Mouse (Mus musculus) adrenal gland, postnatal 10 days (tissue): Measurements from ENCODE around the gene Vmn1r237. TPM values are rescaled to one million over a fixed set of nuclear protein-coding genes. Genes with fewer than 3 reads are reported as not detected.

Source experiments
- DNase-seq: peaks from one replicate; pipeline ENCODE4 v3.0.0; 2021; ENCODE audit warnings: mixed read lengths
- long read RNA-seq, 2 experiments: library from polyadenylated mRNA; stranded (forward); transcript quantifications; one replicate each; pipeline ENCODE4 v2.0.0; 2021
- microRNA-seq: library from miRNA; unstranded; fragments of <30 nt; microRNA quantifications from one replicate; pipeline ENCODE4 v1.2.0, GENCODE M21; 2021
- total RNA-seq, 2 experiments: library from RNA; stranded (reverse); gene quantifications; 2 replicates each; pipeline ENCODE4 v1.2.3; 2021

Gene Vmn1r237
- not detected for total RNA-seq
- long read RNA-seq, experiment 1 = 0 reads
- long read RNA-seq, experiment 2 = 0 reads

- no peak for DNase-seq
Measured at GRCm38 (mm10) chr17:21311565-21311964, at the start of gene Vmn1r237. Vmn1r237 (plus strand) TSS chr17:21311865.

GRCm38 (mm10) chr17:21272103-21272502, 39.6 kb upstream of the Vmn1r237 start:
- peak; percentile 42 for DNase-seq

DNA sequence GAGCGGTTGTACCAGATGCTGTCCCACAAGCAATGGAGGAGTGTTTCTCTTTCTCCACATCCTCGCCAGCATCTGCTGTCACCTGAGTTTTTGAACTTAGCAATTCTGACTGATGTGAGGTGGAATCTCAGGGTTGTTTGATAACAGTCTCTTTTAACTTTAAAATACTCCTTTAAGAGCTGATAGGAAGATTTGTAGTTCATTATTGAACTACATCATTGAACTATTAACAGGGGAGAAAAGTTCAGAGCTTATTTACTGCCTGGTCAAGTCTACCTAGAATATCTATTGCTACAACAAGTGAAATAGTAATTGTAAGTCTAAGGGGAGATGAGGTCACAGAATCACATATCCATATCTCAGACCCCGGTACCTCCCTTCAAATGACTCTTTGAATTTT, 29.0 kb upstream of the Vmn1r237 start, which contains the start of gene Vmn1r236:
Vmn1r236 (plus strand) TSS at position 301 of the 400 bp plus-strand sequence.
- DNase-seq = no peak

GRCm38 (mm10) chr17:21284395-21284794, 27.3 kb upstream of the Vmn1r237 start:
- no peak for DNase-seq

DNA sequence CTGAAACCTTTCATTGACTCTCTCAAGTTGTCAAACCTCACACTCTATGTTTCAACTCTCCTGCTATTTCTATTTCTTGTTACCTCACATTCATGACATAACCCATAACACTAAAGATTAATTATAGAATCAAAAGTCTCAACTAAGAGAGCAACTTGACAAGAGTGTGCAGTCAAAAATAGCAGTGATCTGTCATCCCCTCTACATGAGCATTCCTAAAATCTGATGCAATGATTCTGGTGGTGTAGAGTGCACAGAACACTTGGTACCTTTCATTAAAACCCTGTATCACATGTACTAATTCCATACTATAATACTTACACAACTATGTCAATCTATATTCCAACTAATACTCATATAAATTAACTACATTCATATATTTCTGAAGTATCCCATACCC, 22.0 kb upstream of the Vmn1r237 start:
- no peak for DNase-seq

Small RNAs within 50 kb of the gene (microRNA-seq; reads per million reads assigned to microRNA genes)
- gene Gm26384 = not detected

Other genes starting within 250 kb of the Vmn1r237 start
- gene Vmn1r234, start 85.8 kb upstream of the Vmn1r237 start, total RNA-seq = not detected
- gene Vmn1r235, start 55.5 kb upstream of the Vmn1r237 start, total RNA-seq = not detected
- not detected for gene Vmn1r236, start 28.9 kb upstream of the Vmn1r237 start, total RNA-seq
- 1 to 10 TPM; 2.6 to 3.6 TPM for gene Zfp677, start 71.9 kb downstream of the Vmn1r237 start, total RNA-seq
- 1 to 10 TPM; 1.5 to 2.2 TPM for gene Zfp54, start 111.4 kb downstream of the Vmn1r237 start, total RNA-seq
- gene Zfp51, start 138.5 kb downstream of the Vmn1r237 start, total RNA-seq = 1 to 10 TPM; 6.8 to 7.0 TPM
- gene Zfp53, start 177.1 kb downstream of the Vmn1r237 start, total RNA-seq = 1 to 10 TPM; 4.1 to 6.3 TPM
- 10 to 100 TPM; 20.0 to 23.6 TPM for gene Zfp52, start 223.7 kb downstream of the Vmn1r237 start, total RNA-seq